16 mouse cellular contexts compared by ENCODE assay signal in genomic region chr13:118029579-118029978, GRCm38 (mm10).
"Had no signal": no experiment of that assay in that cellular context is flagged by ENCODE, and none has a peak within 500 bp of the region (broad histone marks: within the 10 kb centered on the region; RNA-seq: fewer than 3 reads in every experiment).

No protein-coding gene starts in this region.

- H3K36me3 ChIP-seq: liver, embryonic 15.5 days; lung, embryonic 15.5 days; midbrain, embryonic 13.5 days; midbrain, embryonic 15.5 days; neural tube, embryonic 12.5 days; stomach, embryonic 15.5 days had no signal

- DNase-seq: liver, postnatal 0 days; lung, adult 2 months; lung, postnatal 14 days; right cerebral cortex, postnatal 14 days; thymus, adult 18-20 months; thymus, postnatal 25 days; thymus, postnatal 4 days had no signal

- H3K27me3 ChIP-seq: liver, embryonic 15.5 days; lung, embryonic 15.5 days; megakaryocyte, embryonic 14.5 days; midbrain, embryonic 13.5 days; midbrain, embryonic 15.5 days; neural tube, embryonic 12.5 days; stomach, embryonic 15.5 days had no signal

- H3K4me1 ChIP-seq: liver, embryonic 15.5 days; lung, embryonic 15.5 days; megakaryocyte, embryonic 14.5 days; midbrain, embryonic 13.5 days; midbrain, embryonic 15.5 days; neural tube, embryonic 12.5 days; stomach, embryonic 15.5 days had no signal

- H3K27ac ChIP-seq: liver, embryonic 15.5 days; lung, embryonic 15.5 days; macrophage; midbrain, embryonic 13.5 days; midbrain, embryonic 15.5 days; neural tube, embryonic 12.5 days; stomach, embryonic 15.5 days; stomach, postnatal 0 days had no signal

- ATAC-seq: liver, postnatal 0 days; midbrain, embryonic 13.5 days; midbrain, embryonic 15.5 days had no signal

- H3K4me3 ChIP-seq: liver, embryonic 15.5 days; lung, embryonic 15.5 days; megakaryocyte, embryonic 14.5 days; midbrain, embryonic 13.5 days; midbrain, embryonic 15.5 days; neural tube, embryonic 12.5 days; stomach, embryonic 15.5 days had no signal
